Mouse (Mus musculus) limb, embryonic 13.5 days (tissue): ENCODE results near the gene Des. TPM values are rescaled to one million over a fixed set of nuclear protein-coding genes. Genes with fewer than 3 reads are reported as not detected.

ENCODE experiments used
- ATAC-seq: fragments of 200-750 bp; cut with Nextera tagmentation; 2 replicates; pipeline ENCODE4 v1.8.0; 2017; ENCODE audit warnings: low read depth, moderate number of reproducible peaks, moderate TSS enrichment; ENCODE audit not compliant: low FRiP score
- H3K27ac ChIP-seq: fragments of 300-500 bp; sonication (generic); 2 replicates; pipeline ENCODE4 v1.5.1; 2015; ENCODE audit warnings: inconsistent platforms, mild to moderate bottlenecking, moderate library complexity
- H3K27me3 ChIP-seq: fragments of 300-500 bp; sonication (generic); 2 replicates; pipeline ENCODE4 v1.6.1; 2015; ENCODE audit warnings: mild to moderate bottlenecking, inconsistent platforms
- H3K36me3 ChIP-seq: fragments of 300-500 bp; sonication (generic); 2 replicates; pipeline ENCODE4 v1.6.1; 2015; ENCODE audit warnings: inconsistent platforms, mild to moderate bottlenecking, moderate library complexity
- H3K4me1 ChIP-seq: fragments of 300-500 bp; sonication (generic); 2 replicates; pipeline ENCODE4 v1.6.1; 2015; ENCODE audit warnings: inconsistent platforms
- H3K4me2 ChIP-seq: fragments of 300-500 bp; sonication (generic); replicated peaks from 2 replicates; pipeline ENCODE4 v1.6.1; 2015; ENCODE audit warnings: inconsistent platforms, mild to moderate bottlenecking, moderate library complexity
- H3K4me3 ChIP-seq: fragments of 300-500 bp; sonication (generic); 2 replicates; pipeline ENCODE4 v1.5.1; 2015; ENCODE audit warnings: moderate library complexity, mild to moderate bottlenecking, inconsistent platforms
- H3K9ac ChIP-seq: fragments of 300-500 bp; sonication (generic); 2 replicates; pipeline ENCODE4 v1.6.1; 2015; ENCODE audit warnings: mild to moderate bottlenecking, inconsistent platforms
- H3K9me3 ChIP-seq: fragments of 300-500 bp; sonication (generic); 2 replicates; pipeline ENCODE4 v1.6.1; 2016; ENCODE audit warnings: inconsistent platforms
- WGBS: fragments of 180-500 bp; shearing (Covaris S2); methylation state at CpG from one replicate; pipeline ENCODE4 v1.1.7; 2015; 5-methylcytosine and 5-hydroxymethylcytosine counted together
- polyA plus RNA-seq: library from polyadenylated mRNA; unstranded; fragments of >200 nt; fragmentation: Nextera tagmentation; extraction: Ambion mirVana; gene quantifications from 2 replicates; pipeline ENCODE4 v1.2.1, GENCODE M21; 2015

The Des gene
- polyA plus RNA-seq, 1 experiment from 2014 or later, result 56.1 TPM

DNA sequence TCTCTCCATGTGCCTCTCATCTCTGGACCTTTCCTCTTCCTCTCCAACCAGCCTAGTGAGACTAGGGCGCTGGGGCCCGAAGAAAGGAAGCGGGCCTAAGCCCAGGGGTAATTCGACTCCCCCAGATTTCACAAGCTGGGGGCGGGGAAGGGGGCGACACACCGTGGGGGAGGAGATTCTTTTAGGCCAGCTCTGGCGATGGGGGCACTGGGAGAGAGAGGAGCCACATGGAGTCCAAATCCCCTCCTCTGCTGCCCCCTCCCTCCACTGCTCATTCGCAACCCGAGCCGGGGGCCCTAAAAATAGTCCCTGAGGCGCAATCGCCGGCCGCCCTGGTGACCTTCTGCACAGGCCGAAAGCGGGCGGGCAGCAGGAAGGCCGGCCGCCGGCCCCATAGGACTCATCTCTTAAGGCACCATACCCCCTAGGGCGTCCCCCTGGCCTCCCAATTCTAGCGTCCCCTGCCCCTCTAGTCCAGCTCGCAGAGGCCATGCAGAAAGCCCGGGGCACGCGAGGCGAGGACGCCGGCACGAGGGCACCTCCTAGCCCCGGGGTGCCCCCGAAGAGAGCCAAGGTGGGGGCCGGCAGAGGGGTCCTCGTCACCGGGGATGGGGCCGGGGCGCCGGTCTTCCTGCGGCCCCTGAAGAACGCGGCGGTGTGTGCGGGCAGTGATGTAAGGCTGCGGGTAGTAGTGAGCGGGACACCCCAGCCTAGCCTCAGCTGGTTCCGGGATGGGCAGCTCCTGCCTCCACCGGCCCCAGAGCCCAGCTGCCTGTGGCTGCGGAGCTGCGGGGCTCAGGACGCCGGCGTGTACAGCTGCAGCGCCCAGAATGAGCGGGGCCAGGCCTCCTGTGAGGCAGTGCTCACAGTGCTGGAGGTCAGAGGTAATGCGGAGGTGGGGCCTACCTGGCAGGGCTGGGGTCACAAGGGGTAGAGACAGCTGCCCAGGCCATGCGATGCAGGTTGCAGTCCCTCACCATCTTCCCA lies 15.1 kb downstream of the Des start, which contains the start of gene Speg:
TSS of gene Speg (plus strand) at position 348 of the 987 bp plus-strand sequence.
- Histone ChIP-seq H3K4me3 (peak within 1 kb of the TSS; percentile 40), H3K36me3 (no peaks in the 10 kb centered on the region), H3K27ac (no peak within 1 kb of the TSS), H3K27me3 (peaks cover 29% of the 10 kb centered on the region; the same call in 1 of the 2 replicates), H3K4me1 (peaks cover 22% of the 10 kb centered on the region), H3K9me3 (no peaks in the 10 kb centered on the region), H3K4me2 (peak within 1 kb of the TSS; percentile 78), H3K9ac (peak within 1 kb of the TSS; percentile 67)
- WGBS, result 5% methylated on average over 57 of the region's 57 CpGs
- peak; percentile 50 for ATAC-seq

DNA sequence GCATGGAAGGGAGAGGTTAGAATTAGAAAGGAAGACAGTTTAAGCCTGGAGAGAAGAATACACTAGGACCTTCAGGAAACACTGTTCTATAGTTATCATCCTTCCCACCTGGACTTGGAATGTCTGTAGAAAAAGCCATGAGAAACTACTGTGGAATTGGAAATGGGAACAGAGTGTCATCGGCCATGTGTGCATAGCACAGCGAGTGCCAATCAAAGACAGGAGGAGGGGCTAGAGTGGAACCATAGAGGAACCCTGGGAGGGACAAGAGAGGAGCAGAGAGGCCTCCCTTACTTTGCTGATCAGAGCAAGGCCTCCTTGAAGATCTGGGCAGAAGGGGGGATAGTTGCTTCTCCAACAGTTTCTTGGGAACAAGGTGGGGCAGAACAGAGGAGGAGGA lies 19.1 kb downstream of the Des start:
- no peak for ATAC-seq
- Histone ChIP-seq H3K36me3 (peaks cover 4% of the 10 kb centered on the region; the same call in 1 of the 2 replicates), H3K4me2 (no peak overlapping the region), H3K27ac (0 out of 2 replicates have a peak overlapping the region, but pooled peaks have one; percentile 6), H3K9ac (no peak overlapping the region), H3K9me3 (no peaks in the 10 kb centered on the region), H3K27me3 (peaks cover 30% of the 10 kb centered on the region; the same call in 1 of the 2 replicates), H3K4me1 (peaks cover 41% of the 10 kb centered on the region), H3K4me3 (no peak overlapping the region)
- WGBS, result 66% methylated on average over 2 of the region's 2 CpGs

DNA sequence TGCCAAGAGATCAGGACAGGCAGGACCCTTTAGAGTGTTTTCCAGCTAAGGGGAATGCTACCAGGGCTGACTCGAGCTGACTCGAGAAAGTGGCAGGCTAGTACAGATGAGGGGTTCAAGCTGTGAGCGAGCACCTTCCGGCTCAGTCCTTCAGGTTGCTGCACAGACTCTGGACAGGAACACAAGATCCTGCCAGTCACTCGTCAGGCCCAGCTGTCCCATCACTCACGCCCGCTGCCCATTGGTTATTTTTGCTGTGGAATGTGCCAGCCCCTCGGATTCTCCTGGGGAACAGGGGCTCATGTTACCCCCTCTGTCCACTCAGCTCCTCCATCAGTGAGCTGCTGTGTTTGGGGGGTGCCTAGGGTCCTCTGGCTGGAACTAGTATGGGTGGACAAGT lies 19.8 kb downstream of the Des start:
- ATAC-seq, result no peak
- Histone ChIP-seq H3K36me3 (peaks cover 4% of the 10 kb centered on the region; the same call in 1 of the 2 replicates), H3K27me3 (peaks cover 31% of the 10 kb centered on the region; the same call in 1 of the 2 replicates), H3K9me3 (no peaks in the 10 kb centered on the region), H3K4me2 (no peak overlapping the region), H3K4me1 (peaks cover 42% of the 10 kb centered on the region), H3K9ac (no peak overlapping the region), H3K27ac (no peak overlapping the region; the same call in 1 of the 2 replicates), H3K4me3 (no peak overlapping the region)
- 51% methylated on average over 8 of the region's 8 CpGs for WGBS

DNA sequence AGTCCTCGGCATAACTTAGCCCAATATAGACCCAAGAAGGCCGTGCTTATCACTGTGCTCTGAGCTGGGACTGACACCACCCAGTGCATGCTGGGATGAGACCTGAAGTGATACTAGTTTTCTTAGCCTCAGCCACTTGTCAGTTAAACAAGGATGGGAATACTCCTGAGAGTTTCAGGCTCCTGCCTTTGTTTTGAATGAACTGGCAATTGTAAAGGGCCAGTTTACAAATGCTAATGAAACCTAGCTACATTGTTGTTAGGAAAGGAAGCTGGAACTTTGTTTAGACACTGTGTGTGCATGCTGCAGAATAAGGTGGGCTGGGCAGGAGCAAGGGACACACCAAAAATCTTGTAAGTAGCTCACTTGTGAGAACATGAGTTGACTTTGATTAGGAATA lies 20.8 kb downstream of the Des start:
- 48% methylated on average over 2 of the region's 2 CpGs for WGBS
- H3K36me3 ChIP-seq, result peaks cover 7% of the 10 kb centered on the region
- H3K27me3 ChIP-seq, result peaks cover 27% of the 10 kb centered on the region
- H3K9ac ChIP-seq, result no peak overlapping the region
- peak overlapping the region; percentile 91 for H3K4me2 ChIP-seq
- ATAC-seq, result no peak
- no peak overlapping the region for H3K4me3 ChIP-seq
- H3K27ac ChIP-seq, result no peak overlapping the region; the same call in 1 of the 2 replicates
- H3K4me1 ChIP-seq, result peaks cover 42% of the 10 kb centered on the region
- no peaks in the 10 kb centered on the region for H3K9me3 ChIP-seq

DNA sequence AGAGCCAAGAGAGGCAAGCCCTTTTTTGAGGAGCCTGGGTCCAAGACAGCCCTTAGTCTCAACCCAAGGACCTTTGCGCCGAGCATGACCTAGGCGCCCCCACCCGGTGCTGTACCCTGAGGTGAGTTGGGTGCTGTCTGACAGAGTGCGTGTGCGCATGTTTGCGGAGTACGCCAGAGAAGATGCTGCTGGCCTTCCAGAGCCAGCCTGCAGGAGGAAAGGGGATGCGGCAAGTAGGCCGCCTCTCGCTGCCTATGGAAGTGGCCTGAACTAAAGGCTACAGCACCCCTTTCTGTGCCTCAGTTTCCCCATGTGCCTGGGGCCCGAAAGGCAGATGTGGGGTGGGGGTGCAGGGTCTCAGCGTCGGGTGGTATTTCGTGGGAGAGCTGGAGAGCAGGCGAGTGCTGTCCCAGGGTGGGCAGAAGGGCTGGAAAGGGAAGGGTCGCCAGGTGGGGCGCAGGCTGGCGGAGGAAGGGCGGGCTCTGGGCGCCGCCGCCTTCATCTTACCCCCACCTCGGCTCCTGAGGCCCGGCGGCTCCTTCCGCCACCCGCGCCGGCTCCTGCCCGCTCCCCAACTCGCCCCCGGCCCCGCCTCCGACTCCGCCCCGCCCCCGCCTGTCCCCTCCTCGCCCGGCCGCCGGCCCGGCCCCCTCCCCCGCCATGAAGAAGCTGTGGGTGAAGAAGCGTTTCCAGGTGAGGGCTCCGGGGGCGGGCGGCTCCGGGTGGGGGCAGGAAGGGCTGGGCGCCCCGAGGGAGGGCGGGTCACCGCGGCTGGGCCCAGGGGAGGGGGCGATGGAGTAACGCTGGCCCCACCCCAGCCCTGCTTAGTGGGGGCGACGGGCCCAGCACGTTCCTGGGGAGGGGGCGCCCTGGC lies 21.6 kb downstream of the Des start:
- Histone ChIP-seq H3K9ac (peak overlapping the region; percentile 86), H3K36me3 (peaks cover 7% of the 10 kb centered on the region), H3K4me2 (peak overlapping the region; percentile 91), H3K9me3 (no peaks in the 10 kb centered on the region), H3K27me3 (peaks cover 32% of the 10 kb centered on the region), H3K27ac (peak overlapping the region; percentile 67; the same call in 1 of the 2 replicates), H3K4me3 (peak overlapping the region; percentile 76), H3K4me1 (peaks cover 46% of the 10 kb centered on the region)
- peak; percentile 64 for ATAC-seq
- WGBS, result 7% methylated on average over 29 of the region's 60 CpGs

DNA sequence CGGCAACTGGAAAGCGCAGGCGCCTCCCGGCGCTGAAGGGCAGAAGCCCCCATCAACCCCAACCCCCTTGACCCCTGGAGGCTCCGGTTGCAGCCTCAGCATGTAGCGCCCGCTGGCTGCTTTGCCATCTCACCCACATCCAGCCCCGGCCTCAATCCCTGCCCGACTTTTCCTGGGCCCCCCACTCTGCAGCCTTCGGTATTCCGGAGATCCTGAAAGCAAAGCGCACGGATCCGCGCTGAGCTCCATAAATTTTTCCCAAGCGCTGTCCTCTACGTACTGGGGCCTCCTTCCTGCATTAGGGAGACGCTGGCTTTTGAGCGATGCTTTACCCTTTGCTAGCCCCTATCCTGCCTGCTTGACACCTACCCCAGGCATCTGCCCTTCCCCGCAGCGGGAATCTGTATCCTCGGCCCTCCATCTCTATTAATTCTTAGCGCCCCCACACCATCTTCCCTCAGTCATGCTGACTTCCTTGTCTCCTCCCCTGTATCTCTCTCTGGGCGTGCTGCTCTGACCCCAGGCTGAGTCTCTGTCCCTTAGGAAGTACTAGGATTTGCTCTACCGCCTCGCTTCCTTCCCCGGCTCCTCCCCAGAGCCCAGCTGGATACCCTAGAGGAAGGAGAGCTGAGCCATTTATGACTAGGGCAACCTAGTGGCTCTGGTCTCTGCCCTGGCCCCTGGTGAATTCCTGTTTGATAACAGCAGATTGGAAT lies 22.4 kb downstream of the Des start:
- under 1% methylated on average over 28 of the region's 28 CpGs for WGBS
- H3K27ac ChIP-seq, result peak overlapping the region; percentile 67; the same call in 1 of the 2 replicates
- no peaks in the 10 kb centered on the region for H3K9me3 ChIP-seq
- peaks cover 39% of the 10 kb centered on the region for H3K27me3 ChIP-seq
- peaks cover 7% of the 10 kb centered on the region for H3K36me3 ChIP-seq
- ATAC-seq, result no peak; the same call in 1 of the 2 replicates
- H3K4me1 ChIP-seq, result peaks cover 50% of the 10 kb centered on the region
- H3K4me2 ChIP-seq, result peak overlapping the region; percentile 91
- H3K4me3 ChIP-seq, result peak overlapping the region; percentile 76
- H3K9ac ChIP-seq, result peak overlapping the region; percentile 86

DNA sequence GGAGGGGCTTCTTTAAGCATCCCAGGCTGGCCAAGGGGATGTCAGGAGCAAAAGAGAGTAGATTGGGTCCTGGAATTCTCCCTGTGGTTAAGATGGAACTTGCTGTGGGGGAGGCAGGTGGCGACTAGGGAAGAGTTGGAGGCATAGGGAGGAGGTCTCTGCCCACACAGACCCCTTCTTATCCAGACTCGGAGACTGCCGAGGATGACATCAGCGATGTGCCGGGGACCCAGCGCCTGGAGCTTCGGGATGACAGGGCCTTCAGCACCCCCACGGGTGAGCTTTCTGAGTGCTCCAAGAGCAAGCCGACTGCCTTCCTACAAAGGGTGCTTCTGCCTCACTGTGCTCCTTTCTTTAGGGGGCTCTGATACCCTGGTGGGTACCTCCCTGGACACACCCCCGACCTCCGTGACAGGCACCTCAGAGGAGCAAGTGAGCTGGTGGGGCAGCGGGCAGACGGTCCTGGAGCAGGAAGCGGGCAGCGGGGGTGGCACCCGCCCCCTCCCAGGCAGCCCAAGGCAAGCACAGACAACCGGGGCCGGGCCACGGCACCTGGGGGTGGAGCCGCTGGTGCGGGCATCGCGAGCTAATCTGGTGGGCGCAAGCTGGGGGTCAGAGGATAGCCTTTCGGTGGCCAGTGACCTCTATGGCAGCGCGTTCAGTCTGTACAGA lies 24.5 kb downstream of the Des start:
- ATAC-seq, result no peak
- H3K36me3 ChIP-seq, result peaks cover 7% of the 10 kb centered on the region
- H3K9me3 ChIP-seq, result no peaks in the 10 kb centered on the region
- no peak overlapping the region for H3K4me3 ChIP-seq
- peaks cover 54% of the 10 kb centered on the region for H3K27me3 ChIP-seq
- WGBS, result 84% methylated on average over 27 of the region's 27 CpGs
- H3K27ac ChIP-seq, result no peak overlapping the region
- peak overlapping the region; percentile 25; the same call in 1 of the 2 replicates for H3K9ac ChIP-seq
- peak overlapping the region; percentile 11; the same call in 1 of the 2 replicates for H3K4me2 ChIP-seq
- peaks cover 64% of the 10 kb centered on the region for H3K4me1 ChIP-seq

DNA sequence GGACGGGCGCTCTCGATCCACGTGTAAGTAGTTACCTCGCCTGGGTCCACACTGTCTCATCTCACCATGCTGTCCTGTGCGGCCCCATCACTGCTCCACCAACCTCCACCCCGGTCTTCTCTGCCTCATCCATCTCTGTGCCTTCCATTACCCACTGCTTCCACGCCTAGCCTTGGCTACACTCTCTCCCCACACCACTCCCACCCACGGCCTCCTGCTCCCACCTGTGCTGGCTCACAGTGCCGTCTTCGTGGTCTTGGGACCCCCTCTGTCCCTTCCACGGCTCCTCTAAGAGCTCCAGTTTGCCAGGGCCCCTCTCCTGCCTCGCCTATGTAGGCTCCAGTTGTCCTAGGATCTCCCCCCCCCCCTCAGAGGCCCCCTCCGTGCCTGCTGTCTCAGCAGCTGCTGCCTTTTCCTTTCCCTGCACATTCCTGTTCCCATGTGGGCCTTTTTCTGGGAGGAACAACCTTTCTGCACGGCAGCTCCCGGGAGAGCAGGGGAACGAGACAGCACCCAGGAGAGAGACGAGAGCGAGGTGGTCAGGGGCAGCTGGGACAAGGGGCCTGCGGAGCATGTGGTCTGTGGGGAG lies 25.1 kb downstream of the Des start:
- Histone ChIP-seq H3K9ac (no peak overlapping the region; the same call in 1 of the 2 replicates), H3K4me2 (peak overlapping the region; percentile 11; the same call in 1 of the 2 replicates)
- WGBS, result 76% methylated on average over 20 of the region's 20 CpGs

DNA sequence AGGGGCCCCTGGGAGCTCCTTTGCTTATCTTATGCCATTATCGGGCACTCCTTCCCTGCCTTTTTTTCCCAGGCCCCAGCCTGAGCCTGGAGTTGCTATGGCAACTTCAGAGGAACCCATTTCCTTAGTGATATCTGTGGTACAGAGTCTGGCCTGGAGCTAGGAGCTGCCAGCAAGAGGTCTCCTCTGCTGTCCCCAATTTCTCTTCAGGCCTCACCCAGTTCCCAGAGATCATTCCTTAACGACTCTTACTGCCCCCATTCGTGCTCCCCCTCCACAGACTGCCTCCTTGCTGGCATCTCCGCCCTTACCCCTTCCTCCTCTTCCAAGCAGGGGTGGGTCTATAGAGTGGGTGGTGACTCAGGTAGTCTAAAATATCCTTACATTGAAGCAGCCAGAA lies 26.0 kb downstream of the Des start:
- WGBS, result 39% methylated on average over 4 of the region's 4 CpGs
- Histone ChIP-seq H3K4me1 (peaks cover 61% of the 10 kb centered on the region), H3K27ac (no peak overlapping the region), H3K4me2 (0 out of 2 replicates have a peak overlapping the region, but pooled peaks have one; percentile 11), H3K4me3 (no peak overlapping the region), H3K27me3 (peaks cover 56% of the 10 kb centered on the region), H3K9me3 (no peaks in the 10 kb centered on the region), H3K9ac (no peak overlapping the region), H3K36me3 (peaks cover 7% of the 10 kb centered on the region)
- no peak for ATAC-seq

More for the DNA sequence above, 25.1 kb downstream of the Des start:
- peaks cover 61% of the 10 kb centered on the region for H3K4me1 ChIP-seq
- no peak for ATAC-seq
- no peak overlapping the region for H3K27ac ChIP-seq
- H3K4me3 ChIP-seq, result no peak overlapping the region
- peaks cover 7% of the 10 kb centered on the region for H3K36me3 ChIP-seq
- H3K9me3 ChIP-seq, result no peaks in the 10 kb centered on the region
- peaks cover 57% of the 10 kb centered on the region for H3K27me3 ChIP-seq

DNA sequence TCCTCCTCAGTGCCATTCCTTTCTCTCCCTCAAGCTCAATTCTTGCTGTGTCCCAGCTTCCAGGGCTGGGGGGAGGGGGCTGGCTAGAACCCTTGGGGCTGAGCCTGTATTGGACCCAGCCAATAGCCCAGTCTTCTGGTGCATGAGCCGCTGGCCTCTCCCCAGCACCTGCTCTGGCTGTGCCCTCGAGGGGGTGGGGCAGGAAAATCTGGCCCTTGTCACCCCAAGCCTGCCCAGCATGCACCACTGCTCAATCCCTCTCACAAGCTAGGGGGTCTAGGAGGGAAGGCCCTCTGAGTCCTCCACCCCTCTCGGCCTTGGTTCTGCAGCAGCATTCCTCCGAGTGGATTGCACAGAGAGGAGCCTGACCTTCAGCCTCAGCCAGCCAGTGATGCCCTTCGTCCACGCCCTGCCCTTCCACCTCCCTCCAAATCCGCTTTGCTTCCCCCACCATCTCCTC lies 27.4 kb downstream of the Des start:
- Histone ChIP-seq H3K27ac (no peak overlapping the region), H3K27me3 (peaks cover 56% of the 10 kb centered on the region), H3K4me2 (peak overlapping the region; percentile 68), H3K9ac (peak overlapping the region; percentile 66), H3K36me3 (peaks cover 14% of the 10 kb centered on the region), H3K4me3 (peak overlapping the region; percentile 41), H3K9me3 (no peaks in the 10 kb centered on the region), H3K4me1 (peaks cover 53% of the 10 kb centered on the region)
- ATAC-seq, result peak; percentile 7; the same call in 1 of the 2 replicates
- 33% methylated on average over 7 of the region's 7 CpGs for WGBS
